Mouse (Mus musculus): ENCODE data around the gene Limk2. TPM values are rescaled to one million over a fixed set of nuclear protein-coding genes. Genes with fewer than 3 reads are reported as not detected.

Gene Limk2
- polyA plus RNA-seq (2012; rRNA removed): 78.9 and 96.8 TPM in 2 replicates

DNA sequence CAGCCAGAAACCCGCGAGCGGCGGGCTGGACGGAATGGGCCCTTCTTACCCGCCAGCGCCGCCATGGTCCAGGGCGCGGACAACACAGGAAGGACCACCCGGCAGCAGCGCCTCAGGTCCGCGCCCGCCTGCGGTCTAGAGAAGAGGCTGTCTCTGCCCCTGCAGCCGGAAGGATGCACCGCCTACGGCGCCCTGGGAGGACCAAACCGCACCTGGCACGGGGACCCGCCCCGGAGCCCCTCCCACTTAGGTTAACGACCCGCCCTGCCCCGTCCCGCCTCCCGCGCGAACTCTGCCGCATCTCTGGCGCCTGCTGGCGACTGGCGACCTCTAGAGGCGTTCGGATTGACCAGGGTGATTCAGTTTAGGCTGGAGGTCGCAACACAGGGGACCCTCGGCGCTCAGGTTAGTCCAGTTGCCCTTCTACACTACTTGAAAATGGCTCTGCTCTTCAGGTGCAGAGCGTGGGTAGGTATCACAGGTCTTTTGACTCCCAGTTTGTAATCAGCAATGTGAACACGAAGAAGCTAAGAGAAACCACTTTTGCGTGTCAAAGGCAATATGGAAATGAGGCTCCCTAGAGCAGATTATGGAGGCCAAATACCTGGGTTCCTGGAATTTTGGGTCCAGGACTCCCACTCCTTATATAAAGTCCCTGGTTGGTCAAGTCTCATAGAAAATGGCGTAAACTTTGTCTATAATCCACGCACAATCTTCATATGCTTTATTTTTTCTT is at the start of gene Limk2:
Gene Limk2, minus strand, starts transcription at position 193 of the 736 bp plus-strand sequence.
- DNase-seq (ENCODE audit: low spot score): peak; percentile 89

DNA sequence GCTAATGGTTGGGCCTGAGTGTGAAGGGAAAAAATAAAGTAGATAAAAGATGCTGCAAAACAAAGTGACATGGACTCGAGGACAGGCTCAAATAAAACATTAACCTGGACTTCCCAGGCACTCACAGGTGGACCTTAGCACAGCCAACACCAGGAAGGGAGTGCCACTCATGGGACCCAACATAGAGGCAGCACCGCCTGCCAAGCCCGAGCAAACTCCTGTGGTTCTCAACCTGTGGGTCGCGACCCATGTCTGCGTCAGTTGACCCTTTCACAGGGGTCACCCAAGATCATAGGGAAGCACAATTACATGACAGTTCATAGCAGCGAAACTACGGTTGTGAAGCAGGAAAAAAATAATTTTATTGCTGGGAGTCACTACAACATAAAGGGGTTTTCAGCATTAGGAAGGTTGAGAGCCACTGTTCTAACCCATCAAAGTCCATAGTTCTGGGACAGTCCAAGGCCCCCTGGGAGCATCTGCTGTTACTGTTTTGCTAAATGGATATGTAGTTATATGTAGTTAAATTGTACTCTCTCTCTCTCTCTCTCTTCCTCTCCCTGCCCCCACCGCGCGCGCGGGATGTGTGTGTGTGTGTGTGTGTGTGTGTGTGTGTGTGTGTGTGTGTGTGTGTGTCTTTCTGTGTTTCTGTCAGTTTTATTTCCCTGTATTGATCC is 49.6 kb upstream of the Limk2 start:
- no peak for DNase-seq (ENCODE audit: low spot score)

DNA sequence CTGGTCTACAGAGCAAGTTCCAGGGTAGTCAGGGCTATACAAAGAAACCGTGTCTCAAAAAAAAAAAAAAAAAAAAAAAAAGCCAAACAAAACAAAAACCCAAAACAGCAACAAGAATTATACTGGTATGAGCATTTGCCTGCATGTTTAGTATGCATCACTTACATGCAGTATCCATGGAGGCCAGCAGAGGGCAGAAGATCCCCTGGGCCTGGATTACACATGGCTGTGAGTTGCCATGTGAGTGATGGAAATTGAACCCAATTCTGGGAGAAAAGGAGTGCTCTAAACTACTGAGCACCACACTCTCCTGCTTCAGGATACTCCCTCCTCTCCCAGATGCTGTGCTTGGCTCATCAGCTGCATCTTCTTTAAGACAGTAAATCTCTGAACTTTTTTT is 47.4 kb upstream of the Limk2 start:
- no peak for DNase-seq (ENCODE audit: low spot score)

DNA sequence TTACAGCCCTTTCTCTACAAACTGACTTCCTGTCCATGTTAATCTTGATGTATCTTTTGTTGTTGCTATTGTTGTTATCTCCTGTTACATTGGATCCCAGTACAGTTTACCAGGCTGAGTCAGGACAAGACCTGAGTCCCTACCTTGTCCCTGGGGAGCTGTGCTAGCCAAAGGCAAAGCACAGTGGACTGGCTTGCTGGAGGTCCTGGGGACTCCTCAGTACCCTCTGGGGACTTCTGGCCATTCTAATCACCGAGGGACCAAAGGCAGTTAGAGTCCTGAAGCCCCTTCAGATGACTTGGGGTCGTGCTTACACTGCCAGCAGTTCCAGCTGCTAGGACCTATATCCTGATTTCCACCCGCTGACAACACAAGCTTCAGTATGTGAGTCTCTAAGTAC is 45.5 kb upstream of the Limk2 start:
- no peak for DNase-seq (ENCODE audit: low spot score)

DNA sequence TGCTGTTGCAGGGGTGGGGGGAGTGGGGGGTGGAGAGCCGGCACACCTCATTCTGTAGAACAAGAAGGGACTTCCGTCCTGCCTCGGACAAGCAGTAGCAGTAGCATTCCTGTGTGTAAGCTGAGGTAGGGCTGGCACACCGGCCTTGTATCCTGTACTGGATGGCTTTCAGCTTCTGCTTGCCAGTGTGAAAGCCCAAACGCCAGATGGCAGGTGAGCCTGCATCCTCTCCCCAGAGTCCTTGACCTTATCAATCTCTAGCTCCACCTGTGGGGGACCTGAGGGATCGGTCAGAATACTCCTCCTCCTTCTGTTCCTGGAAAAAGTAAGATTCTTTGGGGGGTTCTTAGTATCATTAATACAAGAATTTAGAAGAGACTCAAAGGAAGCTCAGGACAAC is 44.5 kb upstream of the Limk2 start:
- no peak for DNase-seq (ENCODE audit: low spot score)

DNA sequence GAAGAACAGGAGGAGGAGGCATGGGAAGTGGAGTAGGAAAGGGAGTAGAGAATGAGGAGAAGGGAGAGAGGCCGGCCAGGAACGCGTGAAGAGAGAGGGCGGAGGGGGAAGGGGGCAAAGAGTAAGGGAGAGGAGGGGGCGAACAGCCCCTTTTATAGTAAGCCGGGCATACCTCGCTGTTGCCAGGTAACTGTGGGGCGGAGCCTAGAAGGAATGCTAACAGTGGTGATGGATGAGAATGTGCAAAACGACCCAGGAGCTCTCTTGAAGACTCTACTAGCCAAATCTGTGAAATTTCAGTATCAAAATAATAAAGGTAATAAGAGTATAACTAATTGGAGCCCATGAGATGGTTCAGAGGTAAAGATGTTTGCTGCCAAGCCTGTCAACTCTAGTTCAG is 43.8 kb upstream of the Limk2 start:
- no peak for DNase-seq (ENCODE audit: low spot score)

DNA sequence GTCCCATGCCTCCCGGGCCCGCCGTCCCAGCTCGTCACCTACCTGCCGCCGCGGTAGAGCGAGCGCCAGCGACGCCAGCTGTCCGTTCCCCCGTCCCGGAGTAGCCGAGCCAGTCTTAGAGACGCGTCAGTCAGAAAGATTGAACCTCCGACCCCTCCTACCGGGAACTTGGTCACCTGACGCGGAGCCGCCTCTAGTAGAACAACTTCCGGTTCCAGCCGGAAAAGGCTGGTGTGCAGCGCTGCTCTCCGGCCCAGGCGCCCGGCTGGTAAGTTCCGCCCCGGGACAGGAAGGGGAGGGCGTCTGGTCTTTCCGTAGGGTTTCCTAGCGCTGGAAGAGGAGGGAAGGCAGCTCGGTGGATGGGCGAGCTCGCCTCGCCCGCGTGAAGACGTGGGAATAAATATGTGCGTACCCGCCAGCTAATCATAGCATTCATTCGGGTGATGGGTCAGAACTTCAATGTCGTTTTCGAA is 43.2 kb upstream of the Limk2 start, which contains the start of gene Rnf185:
Gene Rnf185, minus strand, starts transcription at position 197 of the 473 bp plus-strand sequence.
- DNase-seq (ENCODE audit: low spot score): peak; percentile 81

DNA sequence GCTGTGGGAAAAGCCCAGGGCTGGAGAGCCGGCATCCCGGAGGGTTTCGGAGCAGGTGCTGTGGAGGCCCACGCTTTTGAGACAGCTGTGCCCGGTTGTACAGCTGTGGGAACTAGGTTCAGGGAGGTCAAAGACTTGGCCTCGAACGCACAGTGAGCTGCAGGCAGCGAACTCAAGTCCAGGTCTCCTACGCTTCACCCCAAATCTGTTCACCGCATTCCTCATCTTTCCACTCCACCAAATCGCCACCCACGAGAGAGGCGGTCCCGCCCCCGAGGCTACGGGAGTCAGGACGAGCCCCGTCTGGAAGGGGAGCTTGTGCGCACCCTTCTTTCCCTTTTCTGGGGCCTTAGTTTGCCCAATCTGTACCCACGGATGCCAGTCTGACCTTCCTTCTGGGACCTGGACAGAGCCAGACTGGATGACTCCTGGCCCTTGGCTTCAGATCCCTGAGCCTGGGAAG is 42.7 kb upstream of the Limk2 start:
- no peak for DNase-seq (ENCODE audit: low spot score)

DNA sequence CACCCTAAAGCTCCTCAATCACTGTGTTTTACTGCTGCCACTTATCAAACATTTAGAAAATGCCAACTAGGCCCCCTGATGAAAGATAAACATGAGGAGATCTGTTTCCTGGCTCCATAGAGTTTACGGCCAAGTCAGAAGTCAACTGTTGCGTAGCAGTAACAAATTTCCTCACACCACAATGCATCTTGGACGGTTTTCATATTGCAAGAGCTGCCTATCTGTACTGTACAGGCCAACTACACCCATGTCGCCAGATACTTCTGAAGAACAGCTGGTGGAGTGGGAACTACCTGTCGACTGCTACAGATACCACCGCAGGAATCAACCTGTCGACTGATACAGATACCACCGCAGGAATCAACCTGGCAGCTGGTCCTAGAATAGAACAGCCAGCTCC is 35.9 kb upstream of the Limk2 start:
- DNase-seq (ENCODE audit: low spot score): no peak

DNA sequence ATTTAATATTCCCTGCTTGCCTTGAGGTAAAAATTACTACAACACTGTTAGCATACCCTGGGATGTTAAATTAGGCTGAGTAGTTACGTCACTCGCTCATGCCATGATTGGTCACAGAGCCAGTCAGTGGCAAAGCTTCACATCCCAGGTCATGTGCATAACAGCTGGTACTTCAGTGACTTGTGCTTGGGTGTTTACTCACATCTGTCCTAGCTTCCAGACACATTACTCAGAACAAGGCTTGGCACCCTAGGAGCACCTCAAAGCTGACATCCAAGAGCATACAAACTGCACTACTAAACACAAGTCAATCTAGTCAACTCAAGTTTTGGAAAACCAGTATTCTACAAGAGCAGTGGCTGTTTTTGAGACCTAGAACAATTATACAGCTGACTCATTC is 34.1 kb upstream of the Limk2 start:
- DNase-seq (ENCODE audit: low spot score): no peak

DNA sequence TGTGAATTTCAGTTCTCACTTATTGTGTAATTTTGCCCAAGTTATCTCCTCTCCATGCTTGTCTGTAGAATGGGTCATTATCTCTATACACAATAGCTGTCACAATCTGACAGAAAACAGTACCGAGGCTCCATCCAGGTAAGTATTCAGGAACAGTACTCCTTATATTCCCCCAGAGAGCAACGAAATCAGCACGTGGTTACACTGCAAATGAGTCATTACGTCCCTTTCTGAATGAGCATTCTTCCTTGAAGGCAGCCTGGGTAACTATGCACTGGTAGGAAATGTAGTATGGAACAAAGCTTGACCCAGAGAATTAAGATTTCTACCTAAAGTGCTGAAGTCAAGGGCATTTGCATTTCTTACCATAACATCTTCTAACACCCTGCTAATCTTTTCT is 33.7 kb upstream of the Limk2 start:
- no peak for DNase-seq (ENCODE audit: low spot score)

DNA sequence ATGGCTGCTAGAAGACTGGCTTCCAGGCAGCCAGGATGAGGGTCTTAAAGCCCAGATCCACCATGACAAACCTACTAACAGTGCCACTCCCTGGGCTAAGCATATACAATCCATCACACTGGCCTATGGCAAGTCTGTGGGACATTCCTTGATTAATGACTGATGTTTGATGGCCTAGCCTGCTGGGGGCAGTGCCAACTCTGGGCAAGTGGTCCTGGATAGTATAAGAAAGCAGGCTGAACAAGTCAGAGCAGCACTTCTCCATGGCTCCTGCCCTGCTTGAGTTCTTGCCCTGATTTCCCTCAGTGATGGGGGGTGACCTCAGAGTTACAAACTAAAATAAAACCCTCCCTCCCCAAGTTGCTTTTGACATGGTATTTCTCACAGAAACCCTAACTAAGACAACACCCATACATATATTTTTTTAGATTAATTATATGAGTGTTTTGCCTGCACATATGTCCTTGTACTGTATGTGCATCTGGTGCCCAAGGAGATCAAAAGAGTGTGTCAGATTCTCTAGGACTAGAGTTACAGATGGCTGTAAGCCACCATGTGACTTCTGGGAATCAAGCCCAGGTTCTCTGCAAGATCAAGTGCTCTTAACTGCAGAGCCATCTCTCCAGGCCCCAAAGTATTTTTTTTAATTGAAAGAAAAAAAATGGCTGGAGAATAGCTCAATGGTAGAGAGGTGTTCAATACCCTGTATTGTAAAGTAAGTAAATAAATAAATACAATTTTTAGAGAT is 32.9 kb upstream of the Limk2 start:
- DNase-seq (ENCODE audit: low spot score): no peak

DNA sequence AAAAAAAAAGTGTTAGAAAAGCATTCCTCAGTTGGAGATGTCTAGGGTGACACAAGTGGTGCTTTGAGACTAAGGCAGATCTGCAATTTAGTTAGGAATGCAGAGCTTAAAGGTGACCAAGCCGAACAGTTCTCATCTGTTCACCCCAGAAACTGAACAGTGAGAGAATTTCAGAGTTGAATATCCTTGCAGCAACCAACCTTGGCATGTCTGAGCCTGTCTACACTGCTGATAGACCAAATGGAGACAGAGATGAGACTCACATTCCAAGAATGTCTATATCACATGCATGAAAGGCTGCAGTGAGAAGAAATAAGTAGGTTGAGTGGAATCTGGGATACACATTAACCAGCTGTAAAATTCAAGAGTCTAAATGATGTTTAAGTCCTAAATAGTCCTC is 28.6 kb upstream of the Limk2 start:
- no peak for DNase-seq (ENCODE audit: low spot score)

DNA sequence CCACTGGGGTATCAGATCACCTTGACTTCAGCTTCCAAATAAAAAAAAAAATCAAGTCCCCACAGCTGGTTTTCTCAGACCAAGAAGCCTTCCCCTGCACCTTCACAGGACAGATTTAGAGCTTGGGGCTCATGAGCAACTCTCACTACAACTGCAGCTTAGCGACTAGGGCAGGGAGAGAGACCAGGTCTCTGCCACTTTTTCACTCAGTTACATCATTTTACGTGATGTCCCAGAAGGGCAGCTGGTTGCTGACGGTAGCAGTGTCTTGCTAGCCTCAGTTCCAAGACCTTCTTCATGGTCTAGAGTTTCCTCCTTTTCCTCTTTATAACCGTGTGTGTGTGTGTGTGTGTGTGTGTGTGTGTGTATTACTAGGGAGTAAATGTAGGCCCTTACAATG is 24.8 kb upstream of the Limk2 start:
- DNase-seq (ENCODE audit: low spot score): no peak

DNA sequence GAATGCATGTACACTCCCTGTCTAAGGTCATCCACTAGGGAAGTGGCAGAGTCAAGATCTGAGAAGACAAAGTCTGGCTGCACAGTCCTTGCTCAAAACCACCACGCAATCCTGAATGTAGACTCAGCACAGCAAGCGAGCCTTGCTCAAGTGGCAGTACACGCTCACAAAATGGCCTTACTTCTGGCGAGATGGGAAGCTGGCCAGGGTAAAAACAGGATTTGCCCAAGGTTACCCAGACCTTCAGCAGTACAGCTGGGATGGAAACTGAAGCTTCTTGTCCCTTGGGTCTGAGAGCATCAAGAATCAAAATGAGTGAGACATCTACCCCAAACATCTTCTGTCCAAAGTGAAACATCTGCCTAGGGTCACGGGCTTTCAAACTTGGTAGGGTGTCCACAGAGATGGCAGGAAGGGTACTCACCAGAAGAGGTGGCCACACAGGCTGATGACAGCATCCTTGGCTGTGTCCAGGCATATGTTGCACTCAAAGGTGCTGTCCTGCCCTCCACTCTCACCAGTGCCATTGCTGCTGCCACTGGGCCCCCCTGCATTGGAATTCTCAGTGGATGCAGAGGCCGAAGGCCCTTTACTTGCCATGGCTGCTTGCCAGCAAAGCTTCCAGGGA is 23.1 kb upstream of the Limk2 start:
- DNase-seq (ENCODE audit: low spot score): no peak

DNA sequence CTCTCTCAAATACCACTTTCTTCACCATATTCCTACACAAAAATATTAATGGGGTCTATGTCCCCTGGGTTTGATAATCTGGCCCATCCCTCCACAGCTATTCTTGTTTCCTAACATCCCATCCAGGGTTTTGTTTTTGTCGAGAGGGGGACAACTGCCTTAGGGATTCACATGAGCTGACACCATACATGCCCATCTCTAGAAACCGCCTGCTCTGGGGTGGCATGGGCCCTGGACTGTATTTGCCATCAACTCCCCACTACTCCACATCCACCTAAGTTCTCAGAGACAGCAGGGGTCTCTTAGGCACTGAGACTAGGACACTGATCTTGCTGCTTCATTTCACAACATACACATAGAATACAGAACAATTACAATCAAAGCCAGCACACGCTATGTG is 22.5 kb upstream of the Limk2 start:
- no peak for DNase-seq (ENCODE audit: low spot score)

DNA sequence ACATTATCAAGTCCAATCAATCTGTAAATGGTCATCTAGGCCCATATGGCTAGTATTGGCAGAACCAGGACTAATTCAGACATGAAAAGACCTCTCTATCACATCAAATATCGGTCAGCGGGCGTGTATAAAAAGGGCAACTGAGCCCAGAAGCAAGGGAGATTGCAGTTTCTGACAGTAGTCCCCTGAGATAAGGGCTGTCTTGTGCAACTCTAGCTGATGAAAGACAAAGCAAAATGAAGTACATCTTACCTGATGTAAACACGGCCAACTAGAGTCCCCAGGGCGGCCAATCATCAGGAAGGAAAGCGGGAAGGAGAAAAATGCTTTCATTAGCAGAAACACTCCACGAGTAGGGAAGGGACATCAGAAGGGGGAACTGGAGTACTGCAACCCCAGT is 19.6 kb upstream of the Limk2 start:
- DNase-seq (ENCODE audit: low spot score): no peak

DNA sequence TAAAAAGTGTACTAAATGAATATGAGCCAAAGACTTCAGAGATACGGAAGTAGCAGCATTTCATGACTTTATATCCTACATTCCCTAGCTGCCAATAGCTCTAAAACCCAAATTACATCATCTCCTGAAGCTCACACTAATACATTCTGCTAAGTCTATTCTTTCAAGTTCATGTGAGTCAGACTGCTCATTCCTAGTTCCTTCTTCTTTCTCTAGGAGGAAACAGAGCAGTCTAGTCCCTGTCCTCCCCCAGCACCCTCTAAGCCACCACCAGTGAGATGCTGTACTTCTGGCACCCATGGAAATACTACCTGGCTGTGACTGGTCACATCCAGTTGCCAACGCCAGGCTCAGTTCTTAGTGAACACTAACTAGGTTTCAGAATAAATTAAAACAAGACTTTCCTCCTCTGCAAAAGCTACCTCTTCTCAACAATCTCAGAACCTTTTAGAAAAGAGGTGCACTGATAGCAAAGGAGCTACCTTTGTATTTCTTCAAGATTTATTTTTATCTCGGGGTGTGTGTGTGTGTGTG is 18.8 kb upstream of the Limk2 start:
- DNase-seq (ENCODE audit: low spot score): no peak

DNA sequence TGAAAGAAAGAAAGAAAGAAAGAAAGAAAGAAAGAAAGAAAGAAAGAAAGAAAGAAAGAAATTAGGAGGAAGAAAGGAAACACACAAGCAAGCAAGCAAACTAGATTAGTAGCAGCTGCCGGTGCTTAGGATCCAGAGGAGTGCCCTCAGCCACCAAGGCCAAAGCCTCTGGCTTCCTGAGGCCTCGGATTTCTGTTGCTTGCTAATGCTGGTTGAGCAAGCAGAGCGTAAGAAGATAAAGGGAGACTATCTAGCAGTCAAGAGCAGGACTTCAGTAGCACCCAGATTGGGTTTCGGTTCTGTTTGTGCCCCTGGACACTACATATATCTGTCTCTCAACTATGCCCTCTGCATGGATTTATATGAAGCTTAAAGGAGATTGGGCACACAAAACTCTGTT is 13.3 kb upstream of the Limk2 start:
- DNase-seq (ENCODE audit: low spot score): no peak

DNA sequence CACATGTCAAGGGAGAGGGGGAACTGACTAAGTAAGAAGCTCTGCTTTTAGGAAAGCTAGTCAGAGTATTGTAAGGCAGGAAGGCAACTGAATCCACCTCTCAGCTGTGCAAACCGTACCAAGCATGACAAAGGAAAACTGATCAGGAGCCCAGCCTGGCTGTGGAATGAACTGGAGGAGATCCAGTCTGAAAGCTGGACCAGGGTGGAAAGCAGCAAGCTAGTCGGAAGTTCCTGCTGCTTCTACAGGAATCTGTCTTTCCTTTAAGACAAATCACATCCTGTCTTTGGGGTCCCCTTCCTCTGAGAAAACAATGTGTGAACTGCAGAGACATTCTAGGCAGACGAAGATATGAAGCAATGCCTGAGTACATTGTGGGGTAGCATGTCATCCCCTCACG is 9.8 kb upstream of the Limk2 start:
- no peak for DNase-seq (ENCODE audit: low spot score)

DNA sequence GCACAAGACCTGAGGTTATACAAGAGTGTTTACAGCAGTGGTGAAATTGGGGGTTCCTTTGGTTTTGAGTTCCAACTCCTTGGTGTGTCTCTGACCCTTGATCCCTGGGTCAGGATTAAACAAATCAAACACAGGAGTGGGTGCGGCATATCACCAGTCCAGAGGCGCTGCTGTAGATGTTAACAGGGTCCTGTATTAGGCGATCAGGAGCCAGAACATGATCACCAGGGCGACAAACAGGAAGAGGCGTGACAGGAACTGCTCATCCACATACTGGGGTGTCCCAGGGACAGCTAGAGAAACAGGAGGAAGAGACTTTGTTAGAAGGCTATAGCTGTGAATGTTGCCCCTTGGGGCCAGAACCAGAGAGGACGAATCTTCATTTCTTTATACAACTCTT is 8.8 kb upstream of the Limk2 start:
- no peak for DNase-seq (ENCODE audit: low spot score)

DNA sequence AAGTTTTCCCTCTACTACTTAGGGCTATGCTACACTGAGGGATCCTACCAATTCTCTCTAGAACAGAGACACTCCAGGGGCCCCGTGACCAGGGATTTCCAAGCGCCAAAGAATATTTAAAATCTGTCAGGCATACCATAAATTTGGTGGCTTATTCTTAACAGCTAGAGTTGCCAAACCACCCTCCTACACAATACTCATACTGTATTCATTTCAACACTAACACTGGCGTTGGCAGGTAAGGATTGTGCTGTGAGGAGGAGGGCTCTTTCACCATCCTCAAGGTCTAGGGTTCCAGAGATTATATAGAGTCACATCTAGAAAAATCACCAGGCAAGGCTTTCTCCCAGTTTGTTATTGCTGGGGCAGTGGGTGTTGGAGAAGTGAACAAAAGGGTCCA is 7.4 kb upstream of the Limk2 start:
- no peak for DNase-seq (ENCODE audit: low spot score)

All from urinary bladder, adult 2 months (tissue).